In genomic region chr6:141149170-141149917, GRCm38 (mm10) we compare ENCODE assay signal across 26 mouse cellular contexts.
"Had no signal": no experiment of that assay in that cellular context is flagged by ENCODE, and none has a peak within 500 bp of the region (broad histone marks: within the 10 kb centered on the region; RNA-seq: fewer than 3 reads in every experiment).

No protein-coding gene starts in this region.

- H3K9ac ChIP-seq: heart, embryonic 13.5 days; heart, embryonic 15.5 days; hindbrain, embryonic 13.5 days; hindbrain, embryonic 15.5 days; kidney, embryonic 15.5 days; limb, embryonic 13.5 days; limb, embryonic 15.5 days; liver, embryonic 12.5 days; liver, embryonic 14.5 days had no signal

- H3K4me2 ChIP-seq: heart, embryonic 11.5 days; heart, embryonic 13.5 days; heart, embryonic 15.5 days; hindbrain, embryonic 13.5 days; hindbrain, embryonic 15.5 days; kidney, embryonic 15.5 days; limb, embryonic 13.5 days; limb, embryonic 15.5 days; liver, embryonic 12.5 days had no signal

- H3K36me3 ChIP-seq: heart, embryonic 13.5 days; heart, embryonic 15.5 days; hindbrain, embryonic 13.5 days; hindbrain, embryonic 15.5 days; kidney, embryonic 15.5 days; limb, embryonic 13.5 days; limb, embryonic 15.5 days; liver, embryonic 12.5 days had no signal

- H3K4me1 ChIP-seq: heart, embryonic 15.5 days; hindbrain, embryonic 15.5 days; kidney, embryonic 15.5 days; limb, embryonic 13.5 days; limb, embryonic 15.5 days; liver, embryonic 12.5 days had no signal

- H3K27ac ChIP-seq: heart, adult 2 months; heart, embryonic 13.5 days; heart, embryonic 15.5 days; hindbrain, embryonic 13.5 days; hindbrain, embryonic 15.5 days; hindbrain, postnatal 0 days; kidney, embryonic 15.5 days; kidney, postnatal 0 days; limb, embryonic 13.5 days; limb, embryonic 15.5 days; liver, embryonic 12.5 days; liver, embryonic 14.5 days had no signal

- DNase-seq: gastrocnemius, postnatal 14 days; gastrocnemius, postnatal 36 days; heart, adult 11 months; heart, adult 2 months; heart, postnatal 14 days; heart, postnatal 36 days; kidney, adult 11 months; kidney, adult 2 months; kidney, adult 9 months; kidney, postnatal 14 days; kidney, postnatal 4 days; layer of hippocampus, adult 9-11 months; layer of hippocampus, postnatal 36 days; left cerebral cortex, postnatal 4 days had no signal

- H3K4me3 ChIP-seq: heart, adult 2 months; heart, embryonic 13.5 days; heart, embryonic 15.5 days; hindbrain, embryonic 13.5 days; hindbrain, embryonic 15.5 days; kidney, embryonic 15.5 days; limb, embryonic 13.5 days; limb, embryonic 15.5 days; liver, embryonic 12.5 days had no signal

- H3K27me3 ChIP-seq: heart, embryonic 13.5 days; heart, embryonic 15.5 days; hindbrain, embryonic 13.5 days; hindbrain, embryonic 15.5 days; kidney, embryonic 15.5 days; limb, embryonic 13.5 days; limb, embryonic 15.5 days; liver, embryonic 12.5 days had no signal

- H3K9me3 ChIP-seq: heart, embryonic 13.5 days; heart, embryonic 15.5 days; hindbrain, embryonic 13.5 days; hindbrain, embryonic 15.5 days; kidney, embryonic 15.5 days; limb, embryonic 13.5 days; limb, embryonic 15.5 days; liver, embryonic 12.5 days had no signal

- ATAC-seq: hindbrain, postnatal 0 days; liver, embryonic 12.5 days had no signal
